Mouse (Mus musculus): ENCODE measurements around the gene Anks1b. TPM values are rescaled to one million over a fixed set of nuclear protein-coding genes. Genes with fewer than 3 reads are reported as not detected.
A peak's percentile ranks its signal among the peaks of the same experiment; 100 is the strongest.

The Anks1b gene
- polyA plus RNA-seq, 1 experiment from 2014 or later: 17.3 TPM

- ATAC-seq (replicated peaks; ENCODE audit: low FRiP score): no peak
Observed at GRCm38 (mm10) chr10:90839611-90840335, 966.5 kb downstream of the Anks1b start.

GRCm38 (mm10) chr10:90842398-90842797 lies 969.1 kb downstream of the Anks1b start:
- Histone ChIP-seq H3K9me3 (ENCODE audit: control insufficient read depth, low read length) (peaks cover 4% of the 10 kb centered on the region; the same call in 1 of the 2 replicates), H3K4me1 (replicated peaks; ENCODE audit: control insufficient read depth, insufficient read depth, low read length) (no peaks in the 10 kb centered on the region), H3K9ac (ENCODE audit: low read length) (no peak overlapping the region), H3K27ac (ENCODE audit: low read depth, low read length) (no peak overlapping the region), H3K4me3 (ENCODE audit: low read depth, low read length) (no peak overlapping the region), H3K36me3 (ENCODE audit: control insufficient read depth, insufficient read depth, low read length) (no peaks in the 10 kb centered on the region), H3K27me3 (ENCODE audit: control insufficient read depth, insufficient read depth, low read length) (no peaks in the 10 kb centered on the region), H3K4me2 (ENCODE audit: low read depth, low read length, severe bottlenecking) (no peak overlapping the region)
- DNase-seq (ENCODE audit: low spot score) (no peak), ATAC-seq (replicated peaks; ENCODE audit: low FRiP score) (no peak)
- WGBS: 83% methylated on average over 2 of the region's 2 CpGs

More at GRCm38 (mm10) chr10:90839611-90840335, 966.5 kb downstream of the Anks1b start:
- H3K4me2 ChIP-seq (ENCODE audit: low read depth, low read length, severe bottlenecking): no peak overlapping the region
- no peaks in the 10 kb centered on the region for H3K27me3 ChIP-seq (ENCODE audit: control insufficient read depth, insufficient read depth, low read length)
- 88% methylated on average over 9 of the region's 9 CpGs for WGBS
- H3K9ac ChIP-seq (ENCODE audit: low read length): no peak overlapping the region
- no peak overlapping the region for H3K4me3 ChIP-seq (ENCODE audit: low read depth, low read length)
- peaks cover 4% of the 10 kb centered on the region; the same call in 1 of the 2 replicates for H3K9me3 ChIP-seq (ENCODE audit: control insufficient read depth, low read length)
- no peaks in the 10 kb centered on the region for H3K4me1 ChIP-seq (replicated peaks; ENCODE audit: control insufficient read depth, insufficient read depth, low read length)
- no peak overlapping the region for H3K27ac ChIP-seq (ENCODE audit: low read depth, low read length)
- no peaks in the 10 kb centered on the region for H3K36me3 ChIP-seq (ENCODE audit: control insufficient read depth, insufficient read depth, low read length)
- DNase-seq (ENCODE audit: low spot score): no peak

DNA sequence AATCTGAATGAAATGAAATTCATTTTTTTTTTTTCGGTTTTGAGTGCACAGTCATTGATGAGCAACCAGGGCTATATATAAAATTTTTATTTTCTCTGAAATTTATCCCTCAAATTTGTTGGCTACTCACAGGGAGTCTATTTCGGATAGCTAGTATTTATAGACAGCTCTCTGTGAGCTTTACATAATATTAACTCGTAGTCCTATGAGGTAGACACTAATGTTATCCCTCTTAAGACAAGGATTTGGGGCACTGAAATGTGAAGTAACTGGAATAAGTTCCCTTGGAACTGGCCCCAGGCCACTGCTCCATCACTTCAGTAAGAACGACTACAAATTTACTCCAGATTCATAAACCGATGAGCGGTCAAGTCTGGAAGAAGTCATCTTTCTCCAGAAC lies 977.8 kb downstream of the Anks1b start:
- no peaks in the 10 kb centered on the region for H3K4me1 ChIP-seq (replicated peaks; ENCODE audit: control insufficient read depth, insufficient read depth, low read length)
- no peak overlapping the region for H3K27ac ChIP-seq (ENCODE audit: low read depth, low read length)
- H3K4me2 ChIP-seq (ENCODE audit: low read depth, low read length, severe bottlenecking): no peak overlapping the region
- no peak overlapping the region for H3K4me3 ChIP-seq (ENCODE audit: low read depth, low read length)
- no peak overlapping the region for H3K9ac ChIP-seq (ENCODE audit: low read length)
- no peaks in the 10 kb centered on the region for H3K9me3 ChIP-seq (ENCODE audit: control insufficient read depth, low read length)
- H3K27me3 ChIP-seq (ENCODE audit: control insufficient read depth, insufficient read depth, low read length): no peaks in the 10 kb centered on the region
- no peak for ATAC-seq (replicated peaks; ENCODE audit: low FRiP score)
- whole genome bisulfite sequencing: 92% methylated on average over 6 of the region's 6 CpGs
- H3K36me3 ChIP-seq (ENCODE audit: control insufficient read depth, insufficient read depth, low read length): no peaks in the 10 kb centered on the region
- no peak for DNase-seq (ENCODE audit: low spot score)

- Histone ChIP-seq H3K9me3 (ENCODE audit: control insufficient read depth, low read length) (no peaks in the 10 kb centered on the region), H3K27ac (ENCODE audit: low read depth, low read length) (no peak overlapping the region), H3K9ac (ENCODE audit: low read length) (no peak overlapping the region), H3K27me3 (ENCODE audit: control insufficient read depth, insufficient read depth, low read length) (no peaks in the 10 kb centered on the region), H3K4me3 (ENCODE audit: low read depth, low read length) (no peak overlapping the region), H3K4me1 (replicated peaks; ENCODE audit: control insufficient read depth, insufficient read depth, low read length) (no peaks in the 10 kb centered on the region), H3K36me3 (ENCODE audit: control insufficient read depth, insufficient read depth, low read length) (no peaks in the 10 kb centered on the region), H3K4me2 (ENCODE audit: low read depth, low read length, severe bottlenecking) (no peak overlapping the region)
- DNase-seq (ENCODE audit: low spot score) (no peak), ATAC-seq (replicated peaks; ENCODE audit: low FRiP score) (no peak)
- 91% methylated on average over 11 of the region's 11 CpGs for WGBS
Observed at GRCm38 (mm10) chr10:90851999-90852398, 978.7 kb downstream of the Anks1b start.

- Histone ChIP-seq H3K4me2 (ENCODE audit: low read depth, low read length, severe bottlenecking) (no peak overlapping the region), H3K9ac (ENCODE audit: low read length) (no peak overlapping the region), H3K27me3 (ENCODE audit: control insufficient read depth, insufficient read depth, low read length) (no peaks in the 10 kb centered on the region), H3K4me1 (replicated peaks; ENCODE audit: control insufficient read depth, insufficient read depth, low read length) (no peaks in the 10 kb centered on the region), H3K27ac (ENCODE audit: low read depth, low read length) (no peak overlapping the region), H3K36me3 (ENCODE audit: control insufficient read depth, insufficient read depth, low read length) (no peaks in the 10 kb centered on the region), H3K9me3 (ENCODE audit: control insufficient read depth, low read length) (no peaks in the 10 kb centered on the region), H3K4me3 (ENCODE audit: low read depth, low read length) (no peak overlapping the region)
- DNase-seq (ENCODE audit: low spot score): no peak
- 85% methylated on average over 7 of the region's 7 CpGs for WGBS
- ATAC-seq (replicated peaks; ENCODE audit: low FRiP score): no peak
Observed at GRCm38 (mm10) chr10:90852432-90852831, 979.1 kb downstream of the Anks1b start.

GRCm38 (mm10) chr10:90856668-90857067 lies 983.4 kb downstream of the Anks1b start:
- Histone ChIP-seq H3K9ac (ENCODE audit: low read length) (no peak overlapping the region), H3K4me1 (replicated peaks; ENCODE audit: control insufficient read depth, insufficient read depth, low read length) (no peaks in the 10 kb centered on the region), H3K9me3 (ENCODE audit: control insufficient read depth, low read length) (no peaks in the 10 kb centered on the region), H3K27me3 (ENCODE audit: control insufficient read depth, insufficient read depth, low read length) (no peaks in the 10 kb centered on the region), H3K4me3 (ENCODE audit: low read depth, low read length) (no peak overlapping the region), H3K4me2 (ENCODE audit: low read depth, low read length, severe bottlenecking) (no peak overlapping the region), H3K36me3 (ENCODE audit: control insufficient read depth, insufficient read depth, low read length) (no peaks in the 10 kb centered on the region), H3K27ac (ENCODE audit: low read depth, low read length) (no peak overlapping the region)
- DNase-seq (ENCODE audit: low spot score): no peak
- WGBS: 46% methylated on average over 4 of the region's 4 CpGs
- no peak for ATAC-seq (replicated peaks; ENCODE audit: low FRiP score)

DNA sequence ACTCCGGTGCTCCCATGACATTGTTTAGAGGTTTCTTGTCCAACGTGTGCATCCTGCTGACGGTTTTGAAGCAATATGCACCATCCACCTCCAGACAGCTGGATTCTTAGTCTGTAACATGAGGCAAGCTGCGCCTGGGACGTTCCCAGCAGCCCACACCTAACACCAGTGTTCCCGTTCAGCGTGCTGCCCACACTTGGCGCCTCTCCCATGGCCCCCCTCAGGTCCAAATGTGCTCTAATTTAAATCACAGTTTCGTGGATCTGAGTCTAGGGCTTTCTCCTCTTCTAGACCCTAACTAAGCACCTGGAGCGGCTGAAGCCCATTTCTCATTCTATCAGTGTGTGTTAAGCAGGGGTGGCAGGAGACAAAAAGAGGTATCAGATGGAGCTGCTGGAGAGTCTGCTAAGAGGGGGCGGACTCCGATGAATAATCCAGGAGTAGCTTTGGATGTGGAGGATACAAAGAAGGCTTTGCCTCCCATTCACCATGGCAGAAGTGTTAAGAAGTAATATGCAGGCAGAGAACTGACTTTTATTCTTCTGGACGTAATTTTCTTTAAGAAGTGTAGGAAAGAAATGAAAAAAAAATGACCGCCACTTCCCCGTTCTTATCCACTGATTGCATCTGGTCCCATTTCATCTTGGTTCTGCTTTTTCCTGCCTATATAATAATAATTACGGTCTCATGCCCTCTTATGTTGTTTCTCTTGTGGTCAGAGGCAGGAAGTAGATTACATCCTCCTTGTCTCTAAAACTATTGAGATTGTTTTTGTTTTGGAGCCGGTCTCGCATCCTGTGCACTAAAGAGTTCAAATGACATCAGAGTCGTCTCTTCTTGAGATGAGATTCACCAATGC lies 986.6 kb downstream of the Anks1b start:
- H3K27me3 ChIP-seq (ENCODE audit: control insufficient read depth, insufficient read depth, low read length): no peaks in the 10 kb centered on the region
- no peak overlapping the region for H3K9ac ChIP-seq (ENCODE audit: low read length)
- no peak overlapping the region for H3K4me2 ChIP-seq (ENCODE audit: low read depth, low read length, severe bottlenecking)
- no peak overlapping the region for H3K27ac ChIP-seq (ENCODE audit: low read depth, low read length)
- WGBS: 88% methylated on average over 19 of the region's 19 CpGs
- no peaks in the 10 kb centered on the region for H3K36me3 ChIP-seq (ENCODE audit: control insufficient read depth, insufficient read depth, low read length)
- H3K9me3 ChIP-seq (ENCODE audit: control insufficient read depth, low read length): no peaks in the 10 kb centered on the region
- H3K4me1 ChIP-seq (replicated peaks; ENCODE audit: control insufficient read depth, insufficient read depth, low read length): 0 out of 2 replicates have a peak, but pooled peaks cover 3% of the 10 kb centered on the region
- no peak overlapping the region for H3K4me3 ChIP-seq (ENCODE audit: low read depth, low read length)
- ATAC-seq (replicated peaks; ENCODE audit: low FRiP score) (no peak), DNase-seq (ENCODE audit: low spot score) (no peak)

DNA sequence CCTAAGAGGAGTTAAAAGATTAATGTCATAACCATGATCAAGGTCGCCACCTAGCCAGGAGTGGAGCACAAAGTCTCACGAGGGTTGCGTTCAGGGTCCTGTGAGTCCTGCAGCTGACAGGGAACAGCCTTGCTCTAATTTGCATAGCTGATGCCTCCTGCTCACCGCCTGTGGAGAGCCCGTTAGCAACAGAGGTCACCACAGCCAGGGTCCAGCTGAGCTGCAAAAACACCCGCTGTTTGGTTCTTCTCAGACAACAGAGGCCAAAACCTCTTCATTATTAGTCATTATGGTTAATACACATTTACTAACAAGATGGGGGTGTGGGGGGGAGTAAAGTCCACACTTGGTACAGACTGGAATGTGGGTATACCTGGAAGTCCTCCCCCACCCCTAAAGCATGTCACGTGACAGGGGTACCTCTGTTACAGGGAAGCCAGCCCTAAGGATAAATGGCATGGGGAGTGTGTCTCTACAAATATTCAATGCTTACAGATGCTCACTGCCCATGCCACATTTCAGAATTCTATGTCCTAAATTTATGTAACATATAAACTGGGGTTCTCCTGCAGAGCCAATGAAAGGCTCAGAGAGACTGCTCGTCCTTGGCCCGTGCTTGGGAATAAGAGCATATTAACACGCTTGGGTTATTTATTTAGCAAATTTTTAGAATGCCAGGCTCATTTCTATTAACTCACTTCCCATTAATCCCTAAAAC lies 990.7 kb downstream of the Anks1b start:
- Histone ChIP-seq H3K9ac (ENCODE audit: low read length) (no peak overlapping the region), H3K9me3 (ENCODE audit: control insufficient read depth, low read length) (no peaks in the 10 kb centered on the region)
- 0 out of 2 replicates have a peak, but pooled peaks have one; percentile 60 for ATAC-seq (replicated peaks; ENCODE audit: low FRiP score)

More for the DNA sequence above, 990.7 kb downstream of the Anks1b start:
- Histone ChIP-seq H3K36me3 (ENCODE audit: control insufficient read depth, insufficient read depth, low read length) (no peaks in the 10 kb centered on the region), H3K27ac (ENCODE audit: low read depth, low read length) (no peak overlapping the region), H3K4me2 (ENCODE audit: low read depth, low read length, severe bottlenecking) (no peak overlapping the region), H3K4me1 (replicated peaks; ENCODE audit: control insufficient read depth, insufficient read depth, low read length) (0 out of 2 replicates have a peak, but pooled peaks cover 3% of the 10 kb centered on the region), H3K4me3 (ENCODE audit: low read depth, low read length) (no peak overlapping the region), H3K27me3 (ENCODE audit: control insufficient read depth, insufficient read depth, low read length) (no peaks in the 10 kb centered on the region)
- 12% methylated on average over 10 of the region's 10 CpGs for WGBS
- no peak for DNase-seq (ENCODE audit: low spot score)
